Mouse (Mus musculus): Measurements from ENCODE around the gene Vwa8.

Gene Vwa8

GRCm38 (mm10) chr14:78848941-78849911, at the start of gene Vwa8:
Gene Vwa8 (plus strand): TSS chr14:78849052.
- peak; percentile 77 for DNase-seq (ENCODE audit: low spot score)

DNA sequence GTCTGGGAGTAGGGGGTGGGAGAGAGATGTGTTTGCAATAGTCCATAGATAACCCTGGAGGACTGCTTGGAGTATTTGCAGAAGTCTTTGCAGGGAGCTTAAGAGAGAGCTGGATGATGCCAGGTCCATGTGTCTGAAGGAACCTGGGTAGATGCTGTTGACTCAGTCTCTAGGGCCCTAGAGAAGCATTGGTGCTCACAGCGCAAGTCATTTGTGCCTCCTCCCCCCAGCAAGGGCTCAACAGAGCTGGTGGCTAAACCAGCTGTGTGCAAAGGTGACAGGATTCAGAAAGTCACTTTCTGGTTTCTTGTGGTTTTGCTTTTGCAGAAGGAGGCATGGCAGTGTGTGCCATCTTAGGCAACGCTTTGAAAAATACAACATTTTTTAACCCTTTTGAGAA, 46.5 kb upstream of the Vwa8 start:
- no peak for DNase-seq (ENCODE audit: low spot score)

DNA sequence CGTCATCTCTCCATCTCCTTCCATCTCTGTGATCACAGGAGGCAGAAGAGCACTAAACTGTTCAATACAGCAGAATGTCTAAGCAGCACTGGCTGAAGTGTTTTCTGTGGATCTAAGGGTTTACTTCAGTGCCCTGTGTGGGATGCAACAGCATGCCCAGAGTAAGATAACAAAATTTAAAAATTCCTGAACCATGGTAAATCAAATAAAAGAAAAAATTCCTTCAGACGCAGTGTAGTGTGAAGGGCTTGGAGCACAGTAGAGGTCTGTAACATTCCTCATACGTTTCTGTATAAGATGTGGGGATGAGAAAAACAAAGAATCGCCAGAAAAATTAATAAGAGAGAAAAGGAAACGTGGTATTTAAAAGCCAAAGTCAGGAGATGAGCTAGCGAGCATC, 44.9 kb upstream of the Vwa8 start:
- no peak for DNase-seq (ENCODE audit: low spot score)

- DNase-seq (ENCODE audit: low spot score): no peak
Measured at GRCm38 (mm10) chr14:78812896-78813295, 36.0 kb upstream of the Vwa8 start.

GRCm38 (mm10) chr14:78816411-78816810, 32.4 kb upstream of the Vwa8 start:
- DNase-seq (ENCODE audit: low spot score): no peak

DNA sequence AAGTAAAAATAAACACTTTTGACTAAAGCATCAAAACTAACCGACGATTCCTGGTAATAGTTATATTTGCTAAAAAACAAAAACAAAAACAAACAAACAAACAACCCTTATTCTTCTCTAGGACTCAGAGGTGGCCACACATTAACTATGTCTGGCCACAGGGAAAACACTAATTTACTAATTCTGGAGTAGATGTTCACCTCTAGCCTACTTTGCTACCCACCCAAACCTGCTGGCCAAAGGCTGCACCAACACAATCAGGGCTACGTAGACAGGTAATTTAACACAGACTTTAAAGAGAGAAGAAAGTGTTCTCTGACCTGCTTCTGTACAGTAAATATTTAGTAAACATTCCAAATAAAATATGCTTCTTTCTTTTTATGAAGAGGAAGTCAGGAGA, 31.2 kb upstream of the Vwa8 start:
- no peak for DNase-seq (ENCODE audit: low spot score)

- no peak for DNase-seq (ENCODE audit: low spot score)
Measured at GRCm38 (mm10) chr14:78818406-78818805, 30.4 kb upstream of the Vwa8 start.

- DNase-seq (ENCODE audit: low spot score): no peak
Measured at GRCm38 (mm10) chr14:78824013-78824412, 24.8 kb upstream of the Vwa8 start.

GRCm38 (mm10) chr14:78824507-78824906, 24.3 kb upstream of the Vwa8 start:
- no peak for DNase-seq (ENCODE audit: low spot score)

- no peak for DNase-seq (ENCODE audit: low spot score)
Measured at GRCm38 (mm10) chr14:78831158-78831557, 17.7 kb upstream of the Vwa8 start.

DNA sequence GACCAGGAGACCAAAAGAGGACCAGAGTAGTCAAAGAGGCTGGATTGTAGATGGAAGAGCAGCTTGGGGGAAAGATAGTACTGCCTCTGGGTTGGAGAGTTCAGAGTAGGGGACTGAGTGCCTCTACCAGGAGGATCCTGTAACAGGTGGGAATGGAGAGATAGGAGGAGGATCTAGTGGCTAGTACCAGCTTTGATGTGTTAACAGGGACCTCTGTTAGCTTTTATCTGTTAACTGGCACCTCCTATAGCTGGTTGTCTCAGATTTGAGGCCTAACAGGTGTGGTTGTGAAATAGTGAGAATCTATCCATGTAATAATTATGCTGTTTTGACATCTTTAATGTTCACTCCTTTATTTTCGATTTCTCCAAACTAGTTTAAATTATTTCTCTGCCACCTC, 904 bp upstream of the Vwa8 start:
- DNase-seq (ENCODE audit: low spot score): no peak

- DNase-seq (ENCODE audit: low spot score): no peak
Measured at GRCm38 (mm10) chr14:78848477-78848876, 375 bp upstream of the Vwa8 start.

- no peak for DNase-seq (ENCODE audit: low spot score)
Measured at GRCm38 (mm10) chr14:78849961-78850578, 1.2 kb downstream of the Vwa8 start.

GRCm38 (mm10) chr14:78850666-78851065, 1.8 kb downstream of the Vwa8 start:
- no peak for DNase-seq (ENCODE audit: low spot score)

DNA sequence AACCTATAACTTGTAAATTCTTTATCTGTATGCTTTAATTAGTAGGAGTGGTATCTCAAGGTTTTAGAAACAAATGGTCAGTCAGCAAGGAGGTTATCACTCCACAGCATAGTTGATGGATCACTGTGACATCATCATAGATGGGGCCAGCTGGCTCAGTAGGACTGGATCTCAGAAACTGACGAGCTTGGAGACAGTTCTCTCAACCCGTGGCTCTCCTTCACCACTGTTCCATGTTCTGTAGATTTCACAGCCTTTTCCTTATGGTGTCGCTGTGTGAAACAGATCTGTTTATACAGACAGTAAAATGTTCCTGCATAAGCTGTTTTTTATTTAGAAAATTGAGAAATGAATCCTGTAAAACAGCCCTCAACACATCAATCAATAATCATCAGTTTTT, 2.5 kb downstream of the Vwa8 start:
- no peak for DNase-seq (ENCODE audit: low spot score)

- no peak for DNase-seq (ENCODE audit: low spot score)
Measured at GRCm38 (mm10) chr14:78852401-78853246, 3.8 kb downstream of the Vwa8 start.

GRCm38 (mm10) chr14:78861156-78861555, 12.3 kb downstream of the Vwa8 start:
- no peak for DNase-seq (ENCODE audit: low spot score)

GRCm38 (mm10) chr14:78870036-78870435, 21.2 kb downstream of the Vwa8 start:
- DNase-seq (ENCODE audit: low spot score): no peak

DNA sequence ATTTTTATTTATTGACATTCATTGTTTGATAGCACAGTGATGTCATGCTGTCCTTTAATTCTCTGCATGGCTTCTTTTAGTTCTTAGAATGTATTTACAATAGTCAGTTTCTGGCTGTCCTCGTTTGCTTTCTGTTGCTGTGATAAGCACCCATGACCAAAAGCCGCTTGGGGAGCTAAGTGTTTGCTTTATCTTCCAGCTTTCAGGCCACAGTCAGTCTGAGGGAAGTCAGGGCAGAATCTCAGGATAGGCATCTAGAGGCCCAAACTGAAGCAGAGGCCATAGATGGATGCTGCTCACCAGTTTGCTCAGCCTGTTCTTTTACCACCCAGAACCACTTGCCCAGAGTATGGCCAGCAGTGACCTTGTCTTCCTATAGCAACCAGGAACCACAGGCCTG, 28.3 kb downstream of the Vwa8 start:
- no peak for DNase-seq (ENCODE audit: low spot score)

DNA sequence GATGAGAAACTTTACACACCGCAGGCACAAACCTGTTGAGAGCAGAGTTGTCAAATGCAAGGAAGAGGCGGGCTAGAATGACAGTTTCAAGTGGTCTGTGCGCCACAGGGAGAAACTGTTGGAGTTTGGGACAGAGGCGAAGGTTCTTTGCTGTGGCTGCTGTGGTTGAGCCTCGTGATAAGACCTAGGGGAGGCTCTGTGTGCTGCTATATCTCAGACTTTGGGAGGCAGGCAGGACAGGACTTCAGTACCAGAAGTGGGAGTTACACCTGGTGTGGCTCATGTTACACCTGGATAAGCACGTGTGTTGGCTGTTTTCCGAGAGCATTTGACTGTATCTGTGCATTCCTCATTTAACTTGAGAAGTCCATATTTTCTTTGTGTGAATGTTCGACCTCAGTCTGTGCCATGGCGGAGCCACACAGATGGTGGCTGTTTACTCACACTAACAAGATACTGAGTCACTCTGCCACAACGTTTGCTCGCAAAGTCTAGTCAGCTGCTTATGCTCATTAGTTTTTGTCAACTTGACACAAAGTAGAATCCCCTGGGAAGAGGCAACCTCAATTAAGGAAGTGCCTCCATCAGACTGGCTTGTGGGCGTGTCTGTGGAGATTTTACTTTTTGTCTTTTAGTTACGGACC, 29.7 kb downstream of the Vwa8 start:
- no peak for DNase-seq (ENCODE audit: low spot score)

DNA sequence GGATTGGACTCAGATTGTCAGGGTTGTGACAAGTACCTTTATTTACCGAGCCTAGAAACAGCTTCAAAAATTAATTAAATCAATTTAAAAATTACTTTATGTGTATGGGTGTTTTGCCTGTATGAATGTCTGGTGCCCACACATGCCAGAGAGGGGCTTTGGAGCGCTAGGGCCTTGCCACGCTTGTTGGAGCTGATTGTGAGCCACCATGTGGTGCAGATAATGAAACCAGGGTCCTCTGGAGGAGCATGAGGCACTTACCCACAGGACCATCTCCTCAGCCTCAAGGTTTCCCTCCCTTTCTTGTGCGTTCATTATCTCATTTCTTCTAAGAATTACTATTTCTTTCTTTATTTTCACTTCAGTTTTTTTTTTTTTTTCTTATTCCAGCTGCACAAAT, 32.0 kb downstream of the Vwa8 start:
- no peak for DNase-seq (ENCODE audit: low spot score)

GRCm38 (mm10) chr14:78881563-78881962, 32.7 kb downstream of the Vwa8 start:
- DNase-seq (ENCODE audit: low spot score): no peak

All from ovary, adult 18-20 months (tissue).